Mouse (Mus musculus): ENCODE measurements around the gene Zfp97. TPM values are rescaled to one million over a fixed set of nuclear protein-coding genes. Genes with fewer than 3 reads are reported as not detected.
"Not testable (repeated sequence)": the region's sequence is repeated elsewhere in the genome, so short reads cannot be mapped to it uniquely, and the experiment has no call there.

The Zfp97 gene
- 4.3 and 4.6 TPM in 2 replicates for polyA plus RNA-seq (2014; fragmentation: Nextera tagmentation; extraction: Ambion mirVana)

DNA sequence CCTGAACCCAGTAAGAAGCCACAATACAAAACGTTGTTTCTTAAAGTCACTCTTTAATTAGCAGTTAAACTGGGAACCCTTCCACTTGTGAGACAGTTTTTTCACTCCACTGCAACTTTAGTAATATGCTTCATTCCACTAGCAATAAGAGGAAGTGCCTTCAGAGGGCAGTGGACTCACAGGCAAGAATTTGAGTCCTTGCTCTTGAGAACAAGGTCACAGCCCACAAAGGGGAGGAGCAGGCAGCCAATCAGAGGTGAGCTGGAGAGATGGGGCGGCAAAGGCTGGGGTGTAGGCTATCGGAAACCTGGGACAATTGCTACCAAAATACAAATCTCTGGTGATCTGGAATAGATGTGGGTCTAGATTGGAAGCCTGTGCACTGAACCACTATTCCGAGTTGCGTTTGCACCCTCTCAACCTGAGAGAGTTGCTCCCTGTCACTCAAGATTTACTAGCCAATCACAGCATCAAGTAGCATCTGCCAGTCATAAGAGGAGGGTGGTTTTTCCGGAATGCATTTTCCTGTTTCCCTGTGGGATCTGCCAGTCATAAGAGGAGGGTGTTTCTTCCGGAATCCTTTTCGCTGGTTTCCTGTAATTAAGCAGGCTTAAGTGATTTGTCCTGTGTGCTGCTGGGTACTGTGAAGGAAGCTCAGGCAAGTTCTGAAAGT is at the start of gene Zfp97:
Zfp97 (plus strand) TSS at position 586 of the 673 bp plus-strand sequence.
- not testable (repeated sequence) for H3K27me3 ChIP-seq (ENCODE audit: control insufficient read depth, insufficient read depth, low read length); H3K4me2 ChIP-seq (ENCODE audit: low read depth); H3K4me3 ChIP-seq (ENCODE audit: low read depth, low read length); DNase-seq (ENCODE audit: low spot score); H3K27ac ChIP-seq (ENCODE audit: low read depth, low read length); H3K9ac ChIP-seq (ENCODE audit: low read length); H3K36me3 ChIP-seq (ENCODE audit: control insufficient read depth, insufficient read depth, low read length); H3K9me3 ChIP-seq (ENCODE audit: control insufficient read depth, low read length); H3K4me1 ChIP-seq (ENCODE audit: control insufficient read depth, insufficient read depth, low read length)
- WGBS, result no CpG with 5 or more reads among the region's 8 CpGs
- peak; percentile 94 for ATAC-seq (ENCODE audit: insufficient read depth, low FRiP score, low TSS enrichment)

DNA sequence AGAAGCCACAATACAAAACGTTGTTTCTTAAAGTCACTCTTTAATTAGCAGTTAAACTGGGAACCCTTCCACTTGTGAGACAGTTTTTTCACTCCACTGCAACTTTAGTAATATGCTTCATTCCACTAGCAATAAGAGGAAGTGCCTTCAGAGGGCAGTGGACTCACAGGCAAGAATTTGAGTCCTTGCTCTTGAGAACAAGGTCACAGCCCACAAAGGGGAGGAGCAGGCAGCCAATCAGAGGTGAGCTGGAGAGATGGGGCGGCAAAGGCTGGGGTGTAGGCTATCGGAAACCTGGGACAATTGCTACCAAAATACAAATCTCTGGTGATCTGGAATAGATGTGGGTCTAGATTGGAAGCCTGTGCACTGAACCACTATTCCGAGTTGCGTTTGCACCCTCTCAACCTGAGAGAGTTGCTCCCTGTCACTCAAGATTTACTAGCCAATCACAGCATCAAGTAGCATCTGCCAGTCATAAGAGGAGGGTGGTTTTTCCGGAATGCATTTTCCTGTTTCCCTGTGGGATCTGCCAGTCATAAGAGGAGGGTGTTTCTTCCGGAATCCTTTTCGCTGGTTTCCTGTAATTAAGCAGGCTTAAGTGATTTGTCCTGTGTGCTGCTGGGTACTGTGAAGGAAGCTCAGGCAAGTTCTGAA is 57.7 kb downstream of the Zfp97 start:
- H3K9ac ChIP-seq (ENCODE audit: low read length); DNase-seq (ENCODE audit: low spot score); H3K36me3 ChIP-seq (ENCODE audit: control insufficient read depth, insufficient read depth, low read length); H3K27ac ChIP-seq (ENCODE audit: low read depth, low read length); H3K4me3 ChIP-seq (ENCODE audit: low read depth, low read length); H3K9me3 ChIP-seq (ENCODE audit: control insufficient read depth, low read length); H3K4me2 ChIP-seq (ENCODE audit: low read depth); H3K27me3 ChIP-seq (ENCODE audit: control insufficient read depth, insufficient read depth, low read length); H3K4me1 ChIP-seq (ENCODE audit: control insufficient read depth, insufficient read depth, low read length): not testable (repeated sequence)
- WGBS, result no CpG with 5 or more reads among the region's 8 CpGs
- ATAC-seq (ENCODE audit: insufficient read depth, low FRiP score, low TSS enrichment), result peak; percentile 91

DNA sequence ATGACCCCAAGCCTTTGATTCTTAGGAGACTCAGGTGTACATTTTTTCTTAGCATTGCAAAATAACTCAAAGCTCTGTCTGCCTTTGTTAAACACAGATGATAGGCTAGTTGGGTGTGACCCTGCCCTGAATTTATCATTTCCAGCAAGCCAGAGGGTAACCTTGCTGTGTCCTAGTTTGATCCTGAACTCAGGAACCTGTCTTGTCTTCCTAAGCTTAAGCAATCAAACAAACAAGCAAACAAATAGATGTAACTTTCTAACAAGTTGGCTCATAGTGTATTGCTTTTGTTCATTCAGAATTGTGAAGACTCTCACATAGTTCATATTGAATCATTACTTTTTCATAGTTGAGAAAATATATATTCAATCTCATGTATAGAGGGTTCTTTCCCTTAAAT is 73.5 kb downstream of the Zfp97 start:
- H3K4me3 ChIP-seq (ENCODE audit: low read depth, low read length); H3K4me2 ChIP-seq (ENCODE audit: low read depth); H3K4me1 ChIP-seq (ENCODE audit: control insufficient read depth, insufficient read depth, low read length); H3K36me3 ChIP-seq (ENCODE audit: control insufficient read depth, insufficient read depth, low read length); H3K9ac ChIP-seq (ENCODE audit: low read length); ATAC-seq (ENCODE audit: insufficient read depth, low FRiP score, low TSS enrichment); DNase-seq (ENCODE audit: low spot score); H3K27me3 ChIP-seq (ENCODE audit: control insufficient read depth, insufficient read depth, low read length); H3K27ac ChIP-seq (ENCODE audit: low read depth, low read length); H3K9me3 ChIP-seq (ENCODE audit: control insufficient read depth, low read length): not testable (repeated sequence)

DNA sequence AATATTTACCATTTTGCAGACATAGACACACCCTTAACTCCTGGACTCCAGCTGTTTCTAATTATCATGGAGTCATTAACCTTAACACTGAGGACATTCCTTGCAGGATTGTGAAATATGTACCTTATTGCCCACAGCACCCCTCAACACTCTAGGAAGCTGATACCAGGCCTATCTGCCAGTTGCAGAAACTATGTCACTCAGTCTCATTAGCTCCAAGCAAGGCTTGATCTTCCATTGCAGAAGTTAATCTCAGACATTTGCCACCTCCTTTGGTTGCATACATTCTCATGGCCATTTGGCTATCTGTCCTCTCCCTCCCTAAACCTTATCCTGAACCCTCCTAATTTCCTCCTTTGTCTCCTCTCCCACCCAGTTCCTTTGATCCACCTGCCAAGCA is 74.0 kb downstream of the Zfp97 start:
- H3K4me1 ChIP-seq (ENCODE audit: control insufficient read depth, insufficient read depth, low read length), result no peaks in the 10 kb centered on the region
- no peak for DNase-seq (ENCODE audit: low spot score)
- H3K27me3 ChIP-seq (ENCODE audit: control insufficient read depth, insufficient read depth, low read length), result no peaks in the 10 kb centered on the region
- no peaks in the 10 kb centered on the region for H3K36me3 ChIP-seq (ENCODE audit: control insufficient read depth, insufficient read depth, low read length)
- no peak overlapping the region for H3K9ac ChIP-seq (ENCODE audit: low read length)
- no peak overlapping the region for H3K4me2 ChIP-seq (ENCODE audit: low read depth)
- no peak overlapping the region for H3K27ac ChIP-seq (ENCODE audit: low read depth, low read length)
- H3K9me3 ChIP-seq (ENCODE audit: control insufficient read depth, low read length), result peaks cover 7% of the 10 kb centered on the region; the same call in 1 of the 2 replicates
- no peak for ATAC-seq (ENCODE audit: insufficient read depth, low FRiP score, low TSS enrichment)
- no peak overlapping the region for H3K4me3 ChIP-seq (ENCODE audit: low read depth, low read length)

DNA sequence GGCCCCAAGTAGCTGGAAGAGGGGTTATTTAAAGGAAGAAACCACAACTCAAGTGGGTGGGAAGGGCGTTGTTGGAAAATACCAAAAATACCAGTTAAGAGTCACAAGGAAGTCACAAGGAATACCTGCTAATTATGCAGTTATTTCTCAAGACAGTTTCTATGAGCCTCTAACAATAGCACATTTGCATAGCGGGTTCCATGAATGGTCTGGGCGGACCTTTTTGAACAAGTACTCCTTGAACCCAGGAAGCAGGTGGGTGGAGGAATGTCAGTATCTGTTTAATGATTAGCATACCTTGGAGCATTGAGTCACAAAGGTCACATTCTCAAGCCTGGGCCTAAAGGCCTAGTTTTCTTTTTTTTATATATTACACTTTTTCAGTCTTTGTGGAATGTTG is 74.9 kb downstream of the Zfp97 start:
- not testable (repeated sequence) for DNase-seq (ENCODE audit: low spot score); H3K36me3 ChIP-seq (ENCODE audit: control insufficient read depth, insufficient read depth, low read length); ATAC-seq (ENCODE audit: insufficient read depth, low FRiP score, low TSS enrichment); H3K9me3 ChIP-seq (ENCODE audit: control insufficient read depth, low read length); H3K4me2 ChIP-seq (ENCODE audit: low read depth); H3K9ac ChIP-seq (ENCODE audit: low read length); H3K4me3 ChIP-seq (ENCODE audit: low read depth, low read length); H3K27ac ChIP-seq (ENCODE audit: low read depth, low read length); H3K27me3 ChIP-seq (ENCODE audit: control insufficient read depth, insufficient read depth, low read length); H3K4me1 ChIP-seq (ENCODE audit: control insufficient read depth, insufficient read depth, low read length)
- 91% methylated on average over 3 of the region's 3 CpGs for WGBS

Other genes starting within 250 kb of the Zfp97 start
- 5.3 and 5.6 TPM in 2 replicates for gene Zfp960, start 57.3 kb upstream of the Zfp97 start, polyA plus RNA-seq (2014; fragmentation: Nextera tagmentation; extraction: Ambion mirVana)